Mouse (Mus musculus) liver (tissue): ENCODE data around the gene Svs2.
"Not testable (repeated sequence)": the region's sequence is repeated elsewhere in the genome, so short reads cannot be mapped to it uniquely, and the experiment has no call there.

ENCODE experiments used
- DNase-seq: peaks from one replicate; pipeline ENCODE4 v3.0.0-alpha.2; 2020; ENCODE audit warnings: mixed read lengths

The Svs2 gene

DNA sequence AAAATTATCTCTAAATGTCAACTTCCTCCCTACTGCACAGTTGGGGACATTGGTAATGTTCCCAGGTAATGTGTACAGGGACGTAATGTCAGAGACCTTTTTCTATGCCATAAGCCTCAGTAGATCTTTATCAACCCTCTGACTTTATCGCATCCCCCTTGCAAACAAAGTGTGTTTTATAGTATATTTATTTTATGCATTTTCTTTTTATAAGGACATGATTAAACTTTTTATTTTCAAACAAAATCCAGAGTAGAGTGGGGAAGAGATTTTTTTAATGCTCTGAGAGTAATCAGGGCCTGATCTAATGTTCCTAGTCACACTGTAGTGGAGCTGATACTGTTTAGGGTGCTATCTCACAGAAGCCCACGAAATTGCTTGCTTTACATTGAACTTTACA lies at the start of gene Svs2:
Svs2 (minus strand) TSS at position 101 of the 400 bp plus-strand sequence.
- DNase-seq, result no peak

DNA sequence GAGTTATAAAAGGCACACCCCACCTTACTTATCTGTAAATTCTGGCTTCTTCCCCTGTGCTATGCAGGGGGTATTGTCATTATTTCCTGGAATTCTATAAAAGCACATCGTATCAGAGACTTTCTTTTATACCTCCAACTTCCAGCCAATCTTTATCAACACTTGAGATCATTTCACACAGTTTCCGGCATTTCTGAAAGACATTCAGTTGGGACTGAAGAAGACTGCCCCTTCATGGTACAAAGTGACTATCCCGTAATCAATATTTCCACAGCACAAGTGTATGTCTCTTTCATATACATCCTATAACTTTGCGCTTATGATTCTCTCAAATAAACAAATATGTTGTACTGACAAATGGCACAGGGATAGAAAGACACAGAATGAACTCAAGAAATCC lies 40.1 kb upstream of the Svs2 start, which contains the start of gene Svs4:
Svs4 (minus strand) TSS at position 101 of the 400 bp plus-strand sequence.
- no peak for DNase-seq

DNA sequence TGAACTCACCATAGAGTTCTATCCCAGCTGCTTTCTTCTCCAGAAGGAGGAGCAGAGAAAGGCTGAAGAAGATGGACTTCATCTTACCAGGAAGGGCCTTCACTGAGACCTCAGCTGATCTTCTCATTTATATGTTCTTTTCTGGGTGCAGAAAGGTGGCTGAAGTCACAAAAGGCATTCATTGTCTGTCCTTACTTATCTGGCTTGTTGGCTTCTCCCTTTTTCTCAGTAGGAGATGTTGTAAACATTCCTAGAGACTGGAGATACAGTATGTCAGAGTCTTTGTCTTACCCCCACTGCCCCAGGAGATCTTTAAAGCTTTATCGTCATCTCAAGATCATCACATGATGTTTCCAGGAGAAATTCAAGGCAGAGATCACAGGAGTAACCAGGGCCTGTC lies 18.3 kb upstream of the Svs2 start, which contains the start of gene Svs3b:
Svs3b (minus strand) TSS at position 101 of the 400 bp plus-strand sequence.
- not testable (repeated sequence) for DNase-seq

DNA sequence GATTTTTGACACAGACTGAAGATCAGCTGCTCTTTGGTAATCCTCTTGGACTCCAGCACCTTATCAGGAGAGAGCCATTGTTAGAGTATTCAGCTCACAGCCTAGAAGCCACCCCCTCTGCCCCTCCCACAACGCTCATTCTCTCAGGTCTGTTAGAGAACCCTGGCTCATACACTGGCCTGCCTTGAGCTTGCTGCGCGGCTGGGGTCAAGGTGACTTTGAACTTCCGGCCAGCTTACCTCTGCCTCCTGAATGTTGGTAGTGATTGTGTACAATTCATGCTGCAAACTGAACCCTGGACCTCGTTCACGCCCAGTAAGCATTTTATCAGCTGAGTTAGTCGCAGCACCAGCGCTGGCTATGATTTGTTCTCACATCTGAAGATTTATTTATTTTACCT lies 5.6 kb downstream of the Svs2 start:
- no peak for DNase-seq

DNA sequence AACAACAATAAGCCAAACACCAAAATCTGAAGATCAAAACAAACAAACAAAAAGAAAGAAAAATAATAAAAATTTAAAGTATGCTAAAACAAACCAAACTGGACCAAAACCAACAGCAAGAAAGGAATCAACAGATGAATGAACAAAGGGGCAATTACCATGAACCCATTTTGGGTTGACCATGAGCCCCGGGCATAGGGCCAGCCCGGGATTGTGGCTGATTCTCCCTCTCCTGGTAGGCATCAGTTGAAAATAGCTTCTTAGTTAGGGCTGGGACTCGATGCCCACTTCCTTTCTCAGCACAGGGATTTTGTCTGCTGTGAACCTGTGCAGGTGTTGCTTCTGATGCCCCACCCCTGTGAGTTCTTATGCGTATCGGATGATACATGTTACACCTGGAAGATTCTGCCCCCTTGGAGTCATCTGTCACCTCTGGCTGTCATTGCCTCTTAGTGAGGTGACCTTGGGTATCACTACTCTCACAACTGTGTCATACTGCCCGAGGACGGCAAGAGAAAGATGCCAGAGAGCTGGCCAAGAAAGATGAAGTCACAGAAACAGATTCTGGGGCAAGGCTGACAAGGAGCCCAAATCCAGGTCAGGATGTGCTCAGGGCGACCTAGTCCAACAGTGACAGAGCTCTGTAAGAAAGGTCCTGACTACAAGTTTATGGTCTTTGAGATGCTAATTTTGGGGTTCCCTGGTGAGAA lies 9.8 kb downstream of the Svs2 start:
- DNase-seq, result no peak

DNA sequence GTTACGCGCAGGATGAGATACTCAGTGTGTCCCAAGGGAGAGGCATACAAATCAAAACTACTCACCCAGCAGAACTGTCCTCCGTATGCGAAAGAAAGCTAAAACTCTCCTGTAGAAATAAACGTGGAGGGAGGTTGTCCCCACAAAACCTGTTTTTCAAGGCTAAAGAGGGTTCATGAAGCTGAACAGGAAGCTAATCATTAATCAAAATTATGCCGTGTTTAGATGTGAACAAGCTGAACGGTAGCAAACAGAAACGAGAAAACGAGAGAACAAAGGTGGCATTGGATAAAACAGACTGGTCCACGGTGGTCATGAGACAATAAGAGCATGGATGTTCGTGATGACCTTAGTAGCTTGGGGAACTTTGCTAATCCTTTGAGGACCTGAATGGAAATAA lies 16.7 kb downstream of the Svs2 start, which contains the start of gene Wfdc15b:
Wfdc15b (minus strand) TSS at position 139 of the 400 bp plus-strand sequence.
- DNase-seq, result no peak

DNA sequence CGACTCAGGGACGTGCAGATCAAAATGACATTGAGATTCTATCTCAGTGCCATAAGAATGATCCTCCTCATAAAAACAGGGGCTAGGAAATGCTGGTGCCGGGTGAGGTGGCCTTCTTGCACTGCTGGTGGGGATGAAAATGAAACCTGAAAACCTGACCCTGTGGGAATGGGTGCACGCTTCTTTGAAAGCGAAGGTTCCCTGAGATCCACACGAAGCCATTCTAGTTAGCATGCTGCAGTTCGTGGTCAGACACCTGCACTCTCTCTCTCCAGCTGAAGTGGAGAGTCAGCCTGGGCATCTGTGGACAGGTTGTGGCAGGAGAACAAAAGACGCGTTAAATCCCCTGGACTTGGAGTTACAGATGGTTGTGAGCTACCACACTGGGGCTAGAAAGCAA lies 19.0 kb downstream of the Svs2 start:
- DNase-seq, result no peak

DNA sequence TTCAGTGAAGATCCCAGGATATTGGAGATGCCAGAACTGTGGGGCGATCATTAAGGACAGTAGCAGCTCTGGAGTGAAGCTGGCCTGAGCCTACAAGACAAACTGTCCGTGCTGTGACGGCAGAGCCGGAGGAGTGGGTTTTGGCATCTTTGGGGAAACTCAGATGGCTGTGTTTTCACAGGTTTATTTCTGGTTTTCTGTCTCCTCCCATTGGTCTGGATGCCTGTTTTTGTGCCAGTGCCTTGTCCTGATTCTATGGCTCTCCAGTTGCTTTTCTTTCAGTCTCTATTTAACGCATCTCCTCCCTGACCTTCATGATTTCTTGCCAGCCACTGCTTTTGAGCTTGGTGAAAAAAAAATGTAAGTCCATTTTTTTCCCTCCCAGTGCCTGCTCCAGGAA lies 25.6 kb downstream of the Svs2 start:
- no peak for DNase-seq

DNA sequence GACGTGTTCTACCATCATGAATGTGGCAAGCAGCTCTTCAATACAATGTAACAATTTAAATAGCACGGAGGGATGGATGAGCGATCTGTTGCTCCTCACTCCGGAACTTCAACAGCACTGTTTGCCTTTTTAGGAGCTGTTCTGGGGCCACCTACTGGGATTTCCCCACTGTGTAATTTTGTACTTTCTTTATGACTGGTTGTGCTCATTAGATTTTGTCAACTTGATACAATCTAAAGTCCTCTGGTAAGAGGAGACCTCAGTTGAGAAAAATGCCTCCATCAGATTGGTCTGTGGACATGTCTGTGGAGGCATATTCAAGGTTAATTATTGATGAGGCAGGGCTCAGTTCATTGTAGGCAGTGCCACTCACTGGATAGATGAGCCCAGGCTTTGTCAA lies 27.4 kb downstream of the Svs2 start:
- DNase-seq, result no peak

DNA sequence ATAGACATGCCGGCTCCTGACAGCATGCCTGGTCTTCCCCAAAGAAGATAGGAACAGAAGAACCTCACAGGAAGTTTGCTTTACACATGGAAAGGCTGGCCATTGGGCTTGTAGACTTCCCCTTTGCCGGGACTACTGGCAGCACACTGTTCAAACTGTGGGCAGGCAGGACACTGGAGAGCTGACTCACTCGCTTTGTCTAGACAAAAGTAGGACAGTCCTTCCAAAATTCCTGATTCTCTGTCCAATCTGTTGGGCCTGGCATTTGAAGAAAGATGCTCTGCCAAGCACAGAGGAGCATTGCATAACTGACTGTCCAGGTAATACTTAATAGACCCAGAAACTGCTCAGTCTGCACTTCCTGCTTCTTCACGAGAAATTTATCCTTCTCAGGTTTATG lies 31.6 kb downstream of the Svs2 start:
- no peak for DNase-seq

DNA sequence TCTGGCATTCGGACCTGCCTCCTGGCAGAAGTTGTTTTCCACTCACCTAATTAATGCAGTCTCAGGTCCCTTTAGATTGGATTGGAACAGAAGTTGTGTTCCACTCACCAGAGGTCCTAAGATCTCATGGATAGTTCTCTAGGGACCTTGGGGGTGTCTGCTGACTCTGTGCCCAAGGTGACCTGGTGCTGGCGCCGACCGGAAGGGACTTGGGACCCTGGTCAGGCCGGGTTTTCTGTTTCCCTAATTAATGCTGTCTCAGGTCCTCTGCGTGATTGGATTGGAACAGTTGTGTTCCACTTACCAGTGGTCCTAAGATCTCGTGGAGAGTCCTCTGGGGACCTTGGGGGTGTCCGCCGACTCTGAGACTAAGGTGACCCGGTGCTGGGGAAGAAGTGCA lies 32.3 kb downstream of the Svs2 start:
- DNase-seq, result not testable (repeated sequence)

DNA sequence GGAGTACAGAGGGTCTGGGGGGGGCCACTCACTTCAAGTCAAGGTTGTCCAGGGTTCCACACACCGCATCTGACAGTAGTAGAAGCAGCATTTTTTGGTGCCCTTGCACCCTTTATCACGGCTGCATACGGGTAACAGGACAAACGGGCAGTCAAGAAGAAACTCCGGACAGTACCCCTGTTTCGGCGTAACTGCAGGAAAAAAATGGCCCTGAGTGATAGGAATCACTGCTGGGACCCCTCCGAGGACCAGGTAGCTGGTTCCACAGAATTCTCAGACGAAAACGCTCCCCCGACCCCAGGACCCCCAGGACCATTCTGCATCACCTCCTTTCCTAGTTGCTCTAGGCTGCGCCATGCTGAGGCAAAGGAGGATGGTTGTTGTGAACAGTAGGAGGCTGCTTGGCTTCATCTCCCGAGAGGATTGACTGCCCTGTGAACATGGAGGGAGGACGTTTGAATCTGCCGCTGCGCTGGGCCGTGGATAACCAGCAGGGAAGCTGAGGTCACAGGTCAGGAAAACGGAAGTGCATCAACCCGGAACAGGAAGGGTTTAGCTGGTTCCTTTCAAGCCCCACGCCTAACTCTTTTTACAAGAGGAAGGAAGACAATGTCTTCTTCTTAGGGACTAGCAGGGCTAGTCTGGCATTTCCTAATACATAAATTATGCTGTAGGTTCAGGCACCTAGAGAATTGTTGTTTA lies 38.5 kb downstream of the Svs2 start, which contains the start of gene Wfdc15a:
Wfdc15a (minus strand) TSS at position 505 of the 702 bp plus-strand sequence.
- no peak for DNase-seq

DNA sequence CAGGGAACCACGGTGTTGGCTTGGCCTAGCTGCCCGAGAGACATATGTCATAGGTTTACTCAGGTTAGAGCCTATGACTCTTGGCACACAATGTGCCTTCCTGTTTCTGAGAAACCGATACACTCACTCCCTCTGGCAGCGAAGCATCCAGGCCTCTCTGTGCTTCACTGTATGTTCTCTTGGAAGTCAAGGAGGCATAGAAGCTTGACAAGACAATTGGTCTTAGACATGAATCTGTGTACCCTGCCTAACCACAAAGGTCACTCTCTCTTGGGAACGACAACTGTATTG lies 41.6 kb downstream of the Svs2 start:
- DNase-seq, result no peak

DNA sequence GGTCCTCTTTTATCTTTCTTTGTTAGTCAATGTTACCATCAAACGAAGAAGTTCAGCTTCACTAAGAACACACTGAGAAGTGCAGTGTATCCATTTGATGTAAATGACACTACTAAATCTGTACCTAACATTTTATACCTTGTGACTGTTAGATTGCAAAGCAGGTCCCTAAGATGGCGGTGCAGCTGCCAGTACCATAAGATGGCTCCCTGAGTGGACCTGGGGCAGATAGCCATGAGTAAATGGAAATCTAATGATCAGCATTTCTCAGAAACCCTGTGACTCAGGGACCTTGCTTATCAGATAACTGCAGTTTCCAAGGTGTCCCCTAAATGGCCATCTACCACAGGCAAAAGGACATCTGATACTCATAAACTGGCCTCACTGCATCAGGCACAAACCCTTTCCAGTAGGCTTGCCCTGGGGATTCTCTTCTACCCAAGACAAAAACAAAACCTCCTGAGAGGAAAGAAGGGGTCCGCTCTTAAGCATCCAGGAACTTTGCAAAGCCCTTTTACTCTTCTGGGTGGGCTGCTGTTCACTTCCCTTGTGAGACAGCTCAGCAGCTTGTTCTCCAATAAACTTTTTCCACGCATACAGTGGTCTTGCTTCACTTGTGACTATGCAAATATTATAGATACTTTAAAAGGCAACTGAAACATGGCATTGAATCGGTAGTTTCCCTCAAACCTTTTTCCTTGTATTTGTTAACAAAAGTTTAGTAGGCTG lies 42.1 kb downstream of the Svs2 start:
- no peak for DNase-seq

DNA sequence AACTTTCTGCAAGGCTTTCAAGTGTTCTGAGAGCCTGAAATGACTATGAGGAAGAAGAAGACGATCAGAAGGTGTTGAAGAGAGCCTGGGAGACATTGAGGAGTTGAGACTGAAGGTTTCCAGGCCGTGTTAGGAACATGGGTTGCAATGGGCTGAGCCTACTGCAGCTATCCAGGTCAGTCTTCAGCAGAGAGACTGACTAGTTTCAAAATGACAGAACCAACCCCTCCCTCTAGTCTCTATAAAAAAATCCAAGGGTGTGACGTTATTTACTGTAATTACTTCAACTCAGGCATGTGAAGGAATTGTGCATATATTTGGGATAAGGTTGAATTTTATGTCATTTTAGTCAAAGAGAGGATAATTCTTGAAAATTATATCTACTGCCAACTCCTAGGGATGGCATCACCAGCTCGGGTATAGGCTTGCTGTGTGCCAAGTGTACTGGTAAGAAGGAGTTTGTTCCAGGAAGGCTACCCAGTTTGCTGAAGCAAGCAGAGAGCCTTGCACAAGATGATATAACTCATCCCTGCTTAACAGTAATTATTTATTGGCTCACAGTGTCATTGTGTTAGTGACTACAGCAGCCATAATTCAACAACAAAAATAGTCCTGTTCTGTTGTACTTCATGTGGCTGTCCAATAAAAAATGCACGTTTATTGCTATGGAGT lies 43.2 kb downstream of the Svs2 start:
- DNase-seq, result no peak

DNA sequence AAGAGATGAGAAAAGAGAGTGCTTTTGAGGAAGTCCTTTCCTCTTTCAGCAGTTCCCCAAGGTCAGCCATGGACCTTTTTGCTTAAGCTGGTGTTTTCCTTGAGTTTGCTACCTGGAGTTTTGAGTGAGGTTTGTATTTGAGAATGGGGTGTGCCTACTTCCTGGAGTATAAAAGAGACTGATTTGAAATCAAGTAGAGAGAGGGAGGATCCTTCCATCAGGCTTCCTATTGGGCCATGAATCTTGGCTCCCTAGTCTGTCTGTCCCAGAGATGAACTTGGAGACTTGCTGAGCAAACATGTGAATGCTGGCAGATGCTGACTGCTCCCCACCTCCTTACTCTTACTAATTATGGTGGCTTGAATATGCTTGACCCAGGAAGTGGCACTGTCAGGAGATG lies 46.0 kb downstream of the Svs2 start:
- no peak for DNase-seq

DNA sequence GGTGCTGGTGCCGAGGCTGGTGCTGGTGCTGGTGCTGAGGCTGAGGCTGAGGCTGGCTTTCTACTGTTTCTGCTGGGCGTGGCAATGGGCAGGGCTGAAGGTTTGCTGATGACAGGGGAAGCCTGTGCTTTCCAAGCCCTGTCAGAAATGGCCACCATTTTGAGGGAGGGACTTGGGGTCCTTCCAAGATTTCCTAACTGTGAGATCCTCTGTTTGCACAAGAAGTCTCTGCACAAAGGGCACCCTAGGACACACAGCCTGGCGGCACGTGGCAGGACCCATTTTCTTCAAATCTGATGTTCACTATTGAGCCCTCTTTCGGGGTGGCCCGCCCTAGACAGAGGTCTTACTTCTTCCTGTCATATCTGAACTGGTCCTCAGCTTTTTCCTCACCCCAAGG lies 47.7 kb downstream of the Svs2 start, which contains the start of gene Wfdc12:
Wfdc12 (minus strand) TSS at position 33 of the 400 bp plus-strand sequence.
- no peak for DNase-seq

DNA sequence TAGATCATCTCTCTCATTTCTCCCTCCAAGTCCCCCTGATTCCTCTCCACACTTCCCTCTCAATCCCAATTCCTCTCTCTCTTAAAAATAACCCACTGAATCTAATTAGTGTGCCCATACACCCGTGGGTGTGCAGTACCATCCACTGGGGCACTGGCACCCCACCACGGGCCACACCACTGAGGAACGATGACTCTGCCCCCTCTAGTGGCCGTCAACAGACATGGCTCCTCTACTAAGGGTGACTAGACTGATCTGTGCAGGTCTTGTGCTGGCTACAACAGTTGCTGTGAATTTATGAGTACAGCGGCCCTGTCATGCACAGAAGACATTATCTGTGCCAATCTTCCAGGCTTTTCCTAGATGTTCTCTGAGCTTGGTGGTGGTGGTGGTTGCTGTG lies 49.5 kb downstream of the Svs2 start:
- DNase-seq, result no peak
